Mouse (Mus musculus) CD4-positive naive resting alpha-beta T cell, adult 57 days (primary cell): ENCODE results near the gene Olfr272. TPM values are rescaled to one million over a fixed set of nuclear protein-coding genes. Genes with fewer than 3 reads are reported as not detected.

Experiments used
- total RNA-seq: library from RNA; stranded (reverse); gene quantifications from one replicate; pipeline ENCODE4 v1.2.4, GENCODE M21; 2023

Gene Olfr272
- total RNA-seq = not detected

GRCm38 (mm10) chr4:52919078-52919477 is at the start of gene Olfr272:
Gene Olfr272 (minus strand): TSS chr4:52919178.

GRCm38 (mm10) chr4:52964247-52964646 is 45.3 kb upstream of the Olfr272 start, which contains the start of gene Olfr270:
Gene Olfr270 (plus strand): TSS chr4:52964547.

Other genes with a start within 250 kb of the Olfr272 start
- not detected for gene Olfr275, start 104.6 kb downstream of the Olfr272 start, total RNA-seq
- gene Olfr273, start 59.9 kb downstream of the Olfr272 start, total RNA-seq = not detected
- not detected for gene Olfr270, start 45.4 kb upstream of the Olfr272 start, total RNA-seq
- gene Nipsnap3a, start 70.1 kb upstream of the Olfr272 start, total RNA-seq = not detected
- 36.7 TPM for gene Nipsnap3b, start 92.7 kb upstream of the Olfr272 start, total RNA-seq
- gene Abca1, start 240.7 kb upstream of the Olfr272 start, total RNA-seq = 17.1 TPM